Mouse (Mus musculus): ENCODE measurements around the gene Rimbp2. TPM values are rescaled to one million over a fixed set of nuclear protein-coding genes. Genes with fewer than 3 reads are reported as not detected.

Rimbp2 gene
- polyA plus RNA-seq, 1 experiment = 1.1 TPM

GRCm38 (mm10) chr5:128715171-128715570, 238.1 kb downstream of the Rimbp2 start:
- TF ChIP-seq POLR2A (IDR thresholded peaks at IDR 0.05; ENCODE audit: low read depth, low read length) (no peak), CTCF (IDR thresholded peaks at IDR 0.05; ENCODE audit: extremely low read depth, insufficient read length, insufficient replicate concordance, low read depth, low read length) (no peak)
- no peak overlapping the region for H3K27ac ChIP-seq (ENCODE audit: insufficient read depth, low read depth, low read length)
- H3K36me3 ChIP-seq (ENCODE audit: control insufficient read depth, insufficient read depth, low read length) = no peaks in the 10 kb centered on the region
- WGBS = 76% methylated on average over 16 of the region's 16 CpGs
- no peak overlapping the region for H3K4me3 ChIP-seq (ENCODE audit: low read depth, low read length)
- H3K4me1 ChIP-seq (ENCODE audit: control insufficient read depth, insufficient read depth, insufficient read length, low read length) = no peaks in the 10 kb centered on the region
- no peaks in the 10 kb centered on the region for H3K27me3 ChIP-seq (ENCODE audit: control insufficient read depth, insufficient read depth, low read length)

DNA sequence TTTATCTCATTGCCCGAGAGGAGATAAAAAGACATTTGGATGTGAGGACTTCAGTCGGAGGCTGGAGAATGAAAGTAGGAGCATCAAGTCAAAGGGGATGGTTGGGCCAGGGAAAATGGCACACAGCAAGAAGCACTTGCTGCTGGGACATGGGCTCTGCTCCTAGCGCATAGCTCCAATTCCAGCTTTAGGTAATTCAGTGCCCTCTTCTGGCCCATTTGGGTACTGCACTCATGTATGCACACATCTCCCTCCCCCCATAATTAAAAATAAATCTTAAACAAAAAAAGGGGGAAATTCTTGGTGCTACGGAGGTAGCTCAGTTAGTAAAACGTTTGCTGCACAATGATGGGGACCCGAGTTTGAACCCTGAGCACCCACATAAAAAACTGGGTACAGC, 241.4 kb downstream of the Rimbp2 start:
- no peak overlapping the region for H3K27ac ChIP-seq (ENCODE audit: insufficient read depth, low read depth, low read length)
- H3K36me3 ChIP-seq (ENCODE audit: control insufficient read depth, insufficient read depth, low read length) = no peaks in the 10 kb centered on the region
- WGBS = 84% methylated on average over 6 of the region's 6 CpGs
- H3K4me1 ChIP-seq (ENCODE audit: control insufficient read depth, insufficient read depth, insufficient read length, low read length) = no peaks in the 10 kb centered on the region
- no peaks in the 10 kb centered on the region for H3K27me3 ChIP-seq (ENCODE audit: control insufficient read depth, insufficient read depth, low read length)
- no peak for TF ChIP-seq POLR2A (IDR thresholded peaks at IDR 0.05; ENCODE audit: low read depth, low read length)
- no peak for TF ChIP-seq CTCF (IDR thresholded peaks at IDR 0.05; ENCODE audit: extremely low read depth, insufficient read length, insufficient replicate concordance, low read depth, low read length)
- H3K4me3 ChIP-seq (ENCODE audit: low read depth, low read length) = no peak overlapping the region

GRCm38 (mm10) chr5:128710596-128710995, 242.7 kb downstream of the Rimbp2 start:
- Histone ChIP-seq H3K27me3 (ENCODE audit: control insufficient read depth, insufficient read depth, low read length) (no peaks in the 10 kb centered on the region), H3K27ac (ENCODE audit: insufficient read depth, low read depth, low read length) (no peak overlapping the region), H3K36me3 (ENCODE audit: control insufficient read depth, insufficient read depth, low read length) (no peaks in the 10 kb centered on the region), H3K4me1 (ENCODE audit: control insufficient read depth, insufficient read depth, insufficient read length, low read length) (no peaks in the 10 kb centered on the region), H3K4me3 (ENCODE audit: low read depth, low read length) (no peak overlapping the region)
- 30% methylated on average over 8 of the region's 8 CpGs for WGBS
- TF ChIP-seq CTCF (IDR thresholded peaks at IDR 0.05; ENCODE audit: extremely low read depth, insufficient read length, insufficient replicate concordance, low read depth, low read length) (no peak), POLR2A (IDR thresholded peaks at IDR 0.05; ENCODE audit: low read depth, low read length) (no peak)

DNA sequence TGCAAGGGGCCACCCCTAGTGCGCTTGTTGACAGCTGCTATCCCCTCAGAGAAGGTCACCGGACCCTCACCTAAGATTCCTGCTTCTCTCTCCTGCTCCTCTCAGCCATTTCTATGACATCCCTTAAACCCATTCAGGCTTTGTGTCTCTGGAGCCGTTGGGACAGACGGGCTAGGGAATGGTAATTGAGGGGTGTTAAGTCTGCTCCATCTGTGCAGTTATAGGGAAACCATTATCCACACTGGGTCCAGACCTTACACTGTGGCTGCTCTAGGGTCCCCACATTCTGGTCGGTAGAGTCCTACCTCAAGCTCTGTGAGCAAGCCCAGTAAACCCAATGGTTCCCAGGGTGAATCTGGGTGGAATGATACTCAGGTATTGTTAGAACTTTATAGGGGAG, 244.4 kb downstream of the Rimbp2 start:
- TF ChIP-seq CTCF (IDR thresholded peaks at IDR 0.05; ENCODE audit: extremely low read depth, insufficient read length, insufficient replicate concordance, low read depth, low read length) = no peak
- TF ChIP-seq POLR2A (IDR thresholded peaks at IDR 0.05; ENCODE audit: low read depth, low read length) = no peak
- WGBS = 88% methylated on average over 5 of the region's 5 CpGs
- H3K27me3 ChIP-seq (ENCODE audit: control insufficient read depth, insufficient read depth, low read length) = no peaks in the 10 kb centered on the region
- no peaks in the 10 kb centered on the region for H3K4me1 ChIP-seq (ENCODE audit: control insufficient read depth, insufficient read depth, insufficient read length, low read length)
- no peak overlapping the region for H3K27ac ChIP-seq (ENCODE audit: insufficient read depth, low read depth, low read length)
- H3K4me3 ChIP-seq (ENCODE audit: low read depth, low read length) = no peak overlapping the region
- no peaks in the 10 kb centered on the region for H3K36me3 ChIP-seq (ENCODE audit: control insufficient read depth, insufficient read depth, low read length)

Other genes starting within 250 kb of the Rimbp2 start
- gene Stx2, start 55.1 kb upstream of the Rimbp2 start, polyA plus RNA-seq (2012; rRNA removed) = 4.7 and 5.8 TPM in 2 replicates
- 34.1 and 38.4 TPM in 2 replicates for gene Ran, start 66.6 kb upstream of the Rimbp2 start, polyA plus RNA-seq (2012; rRNA removed)
- 4.0 and 9.0 TPM in 2 replicates for gene Adgrd1, start 143.3 kb upstream of the Rimbp2 start, polyA plus RNA-seq (2012; rRNA removed)